20 mouse cellular contexts compared by ENCODE assay signal in the genomic region with DNA sequence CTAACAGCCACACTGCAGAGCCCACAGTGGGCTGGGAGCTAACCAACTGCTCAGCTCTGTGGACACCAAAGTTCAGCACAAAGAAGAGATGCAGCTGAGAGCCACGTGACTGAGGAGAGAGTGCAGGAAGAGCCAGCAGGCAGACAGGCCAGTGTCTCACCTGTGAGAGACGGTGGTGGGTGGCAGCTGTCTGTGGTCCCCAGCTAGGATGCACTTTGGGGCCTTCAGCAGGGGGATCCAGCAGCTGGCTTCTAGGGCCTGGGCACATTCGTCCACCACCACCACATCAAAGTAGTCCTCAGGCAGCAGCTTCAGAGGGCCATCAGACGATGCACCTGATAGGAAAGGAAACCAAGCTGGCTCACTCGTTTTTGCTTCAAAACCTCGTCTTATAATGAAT.
"Had no signal": no experiment of that assay in that cellular context is flagged by ENCODE, and none has a peak within 500 bp of the region (broad histone marks: within the 10 kb centered on the region; RNA-seq: fewer than 3 reads in every experiment).

No protein-coding gene starts in this region.

- ATAC-seq: intestine, embryonic 15.5 days; lung, postnatal 0 days; midbrain, embryonic 15.5 days had no signal

- H3K4me3 ChIP-seq: intestine, embryonic 15.5 days; kidney, embryonic 15.5 days; limb, embryonic 13.5 days; liver, embryonic 13.5 days; midbrain, embryonic 12.5 days; midbrain, embryonic 15.5 days; neural tube, embryonic 12.5 days; neural tube, embryonic 15.5 days had no signal

- H3K9ac ChIP-seq: intestine, embryonic 15.5 days; kidney, embryonic 15.5 days; limb, embryonic 13.5 days; liver, embryonic 13.5 days; lung, embryonic 14.5 days; midbrain, embryonic 12.5 days; midbrain, embryonic 15.5 days; neural tube, embryonic 12.5 days; neural tube, embryonic 15.5 days had no signal

- H3K27ac ChIP-seq: intestine, embryonic 15.5 days; kidney, embryonic 15.5 days; limb, embryonic 13.5 days; liver, embryonic 13.5 days; macrophage; midbrain, embryonic 12.5 days; midbrain, embryonic 15.5 days; neural tube, embryonic 12.5 days; neural tube, embryonic 15.5 days had no signal

- H3K9me3 ChIP-seq: intestine, embryonic 15.5 days; kidney, embryonic 15.5 days; limb, embryonic 13.5 days; liver, embryonic 13.5 days; midbrain, embryonic 12.5 days; midbrain, embryonic 15.5 days; neural tube, embryonic 12.5 days; neural tube, embryonic 15.5 days had no signal

- DNase-seq: kidney, adult 11 months; kidney, adult 8-10 months; kidney, postnatal 4 days; left cerebral cortex, postnatal 4 days; liver, embryonic 13.5 days; lung, embryonic 14.5 days; right cerebral cortex, adult 18-20 months; right cerebral cortex, postnatal 14 days; right cerebral cortex, postnatal 4 days; thymus, postnatal 14 days; thymus, postnatal 4 days had no signal

- H3K4me1 ChIP-seq: intestine, embryonic 15.5 days; kidney, embryonic 15.5 days; limb, embryonic 13.5 days; liver, embryonic 13.5 days; midbrain, embryonic 12.5 days; midbrain, embryonic 15.5 days; neural tube, embryonic 12.5 days; neural tube, embryonic 15.5 days had no signal

- H3K4me2 ChIP-seq: intestine, embryonic 15.5 days; kidney, embryonic 15.5 days; limb, embryonic 13.5 days; liver, embryonic 13.5 days; lung, embryonic 14.5 days; midbrain, embryonic 12.5 days; midbrain, embryonic 15.5 days; neural tube, embryonic 12.5 days; neural tube, embryonic 15.5 days had no signal

- H3K27me3 ChIP-seq: intestine, embryonic 15.5 days; kidney, embryonic 15.5 days; limb, embryonic 13.5 days; liver, embryonic 13.5 days; midbrain, embryonic 12.5 days; midbrain, embryonic 15.5 days; neural tube, embryonic 12.5 days; neural tube, embryonic 15.5 days had no signal
